Mouse (Mus musculus) liver, postnatal 0 days (tissue): ENCODE measurements around the gene Ralgapa1. TPM values are rescaled to one million over a fixed set of nuclear protein-coding genes. Genes with fewer than 3 reads are reported as not detected.

Experiments used
- ATAC-seq: fragments of 200-750 bp; cut with Nextera tagmentation; 2 replicates; pipeline ENCODE4 v1.8.0; 2017; ENCODE audit warnings: mild to moderate bottlenecking, moderate library complexity
- DNase-seq: peaks from one replicate; pipeline ENCODE4 v3.0.0-alpha.2; 2016
- H3K27ac ChIP-seq: fragments of 300-500 bp; sonication (generic); 2 replicates; pipeline ENCODE4 v1.5.1; 2014; ENCODE audit warnings: antibody characterized with exemption, moderate library complexity, mild to moderate bottlenecking, low read depth
- H3K27me3 ChIP-seq: fragments of 300-500 bp; sonication (generic); 2 replicates; pipeline ENCODE4 v1.6.1; 2014; ENCODE audit warnings: low read length, control low read depth, mixed read lengths; ENCODE audit not compliant: insufficient read depth
- H3K36me3 ChIP-seq: fragments of 300-500 bp; sonication (generic); replicated peaks from 2 replicates; pipeline ENCODE4 v1.6.1; 2014; ENCODE audit warnings: mild to moderate bottlenecking, control low read depth, low read length, moderate library complexity, mixed read lengths; ENCODE audit not compliant: insufficient read depth
- H3K4me1 ChIP-seq: fragments of 300-500 bp; sonication (generic); 2 replicates; pipeline ENCODE4 v1.6.1; 2014; ENCODE audit warnings: antibody characterized with exemption, mild to moderate bottlenecking, control low read depth; ENCODE audit not compliant: insufficient read depth
- H3K4me2 ChIP-seq: fragments of 300-500 bp; sonication (generic); 2 replicates; pipeline ENCODE4 v1.6.1; 2014; ENCODE audit warnings: low read depth, mild to moderate bottlenecking, low read length, moderate library complexity, mixed read lengths
- H3K4me3 ChIP-seq: fragments of 300-500 bp; sonication (generic); 2 replicates; pipeline ENCODE4 v1.5.1; 2014; ENCODE audit warnings: low read depth, low read length
- H3K9ac ChIP-seq: fragments of 300-500 bp; sonication (generic); replicated peaks from 2 replicates; pipeline ENCODE4 v1.6.1; 2014; ENCODE audit warnings: mild to moderate bottlenecking, moderate library complexity
- H3K9me3 ChIP-seq: fragments of 300-500 bp; sonication (generic); 2 replicates; pipeline ENCODE4 v1.6.1; 2016; ENCODE audit warnings: mild to moderate bottlenecking, control low read depth, low read length, mixed read lengths
- CTCF ChIP-seq: sonication (generic); IDR thresholded peaks from 2 replicates; pipeline ENCODE4 v1.5.1; 2016; ENCODE audit warnings: antibody characterized with exemption, low read depth
- EP300 ChIP-seq: IDR thresholded peaks from 2 replicates; pipeline ENCODE4 v1.6.1; 2016; ENCODE audit warnings: antibody characterized with exemption, low read depth, mild to moderate bottlenecking
- WGBS: fragments of 180-500 bp; shearing (Covaris S2); extraction: QIAGEN DNeasy Blood & Tissue Kit; methylation state at CpG from one replicate; pipeline ENCODE4 v1.1.7; 2014; ENCODE audit not compliant: insufficient replicate concordance; 5-methylcytosine and 5-hydroxymethylcytosine counted together
- polyA plus RNA-seq: library from polyadenylated mRNA; unstranded; fragments of >200 nt; fragmentation: Nextera tagmentation; extraction: Ambion mirVana; gene quantifications from 2 replicates; pipeline ENCODE4 v1.2.1, GENCODE M21; 2015

Gene Ralgapa1
- polyA plus RNA-seq, 1 experiment from 2014 or later: 2.8 TPM

DNA sequence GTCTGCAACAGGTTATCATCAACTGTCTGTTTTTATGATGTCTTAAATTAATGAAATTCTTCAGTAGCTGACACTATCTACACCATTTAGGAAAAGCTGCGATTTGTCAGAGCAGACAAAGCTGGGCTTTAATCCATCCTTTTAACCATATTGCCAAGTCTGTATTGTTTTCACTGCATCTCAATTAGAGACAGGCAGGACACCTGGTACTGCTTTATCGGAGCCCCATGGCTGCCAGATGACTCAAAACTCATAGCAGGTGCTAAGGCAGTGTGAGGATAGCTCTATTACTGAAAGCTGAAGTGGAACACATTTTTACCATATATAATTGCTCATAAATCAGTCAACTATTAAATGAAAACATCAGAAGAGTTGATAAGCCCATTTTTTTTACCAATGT, 200.6 kb downstream of the Ralgapa1 start:
- Histone ChIP-seq H3K4me1 (0 out of 2 replicates have a peak, but pooled peaks cover 3% of the 10 kb centered on the region), H3K4me2 (no peak overlapping the region), H3K9me3 (no peaks in the 10 kb centered on the region), H3K27me3 (no peaks in the 10 kb centered on the region), H3K9ac (no peak overlapping the region), H3K27ac (no peak overlapping the region), H3K4me3 (no peak overlapping the region), H3K36me3 (no peaks in the 10 kb centered on the region)
- 84% methylated on average over 2 of the region's 2 CpGs for WGBS
- TF ChIP-seq EP300 (no peak), CTCF (no peak)
- no peak for ATAC-seq
- no peak for DNase-seq

DNA sequence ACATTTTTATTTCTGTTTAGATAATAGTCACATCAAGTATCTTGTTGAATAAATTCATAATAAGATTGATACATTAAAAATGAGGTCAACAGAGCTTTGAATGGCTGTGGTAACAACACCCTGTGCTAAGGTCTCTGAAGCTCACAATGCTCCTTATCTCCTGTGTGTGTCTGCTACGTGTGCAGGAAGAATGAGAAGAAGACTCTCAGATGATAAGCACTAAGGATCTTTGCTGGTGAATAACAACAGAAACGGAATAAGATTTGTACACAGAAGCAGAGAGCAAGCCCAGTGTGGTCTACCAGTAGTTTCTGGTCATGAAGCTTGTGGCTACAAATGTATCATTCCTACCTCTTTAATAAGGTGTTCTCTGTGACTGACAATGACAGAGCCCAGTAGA, 210.2 kb downstream of the Ralgapa1 start:
- DNase-seq: no peak
- no peak for ATAC-seq
- Histone ChIP-seq H3K4me3 (no peak overlapping the region), H3K4me2 (no peak overlapping the region), H3K27ac (no peak overlapping the region), H3K9me3 (no peaks in the 10 kb centered on the region), H3K4me1 (no peaks in the 10 kb centered on the region), H3K9ac (no peak overlapping the region), H3K36me3 (no peaks in the 10 kb centered on the region; the same call in 1 of the 2 replicates), H3K27me3 (no peaks in the 10 kb centered on the region)
- 47% methylated on average over 2 of the region's 2 CpGs for WGBS
- no peak for TF ChIP-seq EP300
- TF ChIP-seq CTCF: no peak

DNA sequence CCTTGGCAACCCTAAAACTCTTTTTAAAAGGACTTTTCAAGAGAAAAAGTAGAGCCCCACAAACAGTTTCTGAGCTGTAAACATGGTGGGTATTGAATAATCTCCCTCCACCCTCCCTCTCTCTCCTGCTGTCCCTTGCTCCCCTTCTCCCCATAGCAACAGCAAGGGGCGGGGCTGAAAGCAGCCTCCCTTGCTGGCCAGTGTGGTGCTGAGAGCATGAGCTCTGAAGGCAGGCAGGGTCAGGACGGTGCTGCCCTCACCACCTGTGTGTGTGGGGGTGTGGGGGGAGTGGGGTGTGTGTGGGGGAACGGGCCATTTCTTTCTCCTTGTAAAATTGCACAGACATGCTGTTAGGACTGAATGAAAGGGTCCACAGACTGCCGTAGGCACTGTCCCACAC, 213.1 kb downstream of the Ralgapa1 start:
- ATAC-seq (no peak), DNase-seq (no peak)
- H3K27me3 ChIP-seq: no peaks in the 10 kb centered on the region
- H3K4me2 ChIP-seq: no peak overlapping the region
- WGBS: 49% methylated on average over 4 of the region's 4 CpGs
- no peak overlapping the region for H3K4me3 ChIP-seq
- H3K4me1 ChIP-seq: no peaks in the 10 kb centered on the region
- no peaks in the 10 kb centered on the region for H3K9me3 ChIP-seq
- H3K27ac ChIP-seq: no peak overlapping the region
- H3K9ac ChIP-seq: no peak overlapping the region
- TF ChIP-seq EP300 (no peak), CTCF (no peak)
- no peaks in the 10 kb centered on the region; the same call in 1 of the 2 replicates for H3K36me3 ChIP-seq

DNA sequence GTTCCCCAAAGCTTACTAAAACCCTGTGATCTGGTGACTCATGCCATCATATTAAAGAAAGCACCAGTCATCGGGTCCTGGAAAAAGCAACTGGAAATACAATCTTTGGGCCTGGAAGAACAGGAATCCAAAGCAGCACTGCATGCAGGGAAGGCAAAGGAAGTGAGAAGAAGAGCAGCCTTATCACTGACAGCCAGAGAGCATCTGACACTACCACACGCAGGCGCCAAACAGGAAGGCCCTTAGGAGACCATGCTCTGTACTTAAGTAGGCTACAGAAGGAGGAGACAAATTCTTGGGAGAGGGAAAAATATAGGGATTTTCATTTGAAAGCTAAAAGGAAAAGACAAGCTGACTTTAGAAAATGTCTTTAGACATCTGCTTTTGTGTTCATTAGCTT, 216.6 kb downstream of the Ralgapa1 start:
- ATAC-seq (no peak), DNase-seq (no peak)
- H3K4me1 ChIP-seq: peaks cover 13% of the 10 kb centered on the region; the same call in 1 of the 2 replicates
- no peak overlapping the region for H3K9ac ChIP-seq
- H3K4me3 ChIP-seq: no peak overlapping the region
- no peaks in the 10 kb centered on the region for H3K9me3 ChIP-seq
- H3K27ac ChIP-seq: no peak overlapping the region
- H3K4me2 ChIP-seq: no peak overlapping the region
- no peaks in the 10 kb centered on the region for H3K36me3 ChIP-seq
- peaks cover 20% of the 10 kb centered on the region for H3K27me3 ChIP-seq
- WGBS: 48% methylated on average over 3 of the region's 3 CpGs
- no peak for TF ChIP-seq CTCF
- TF ChIP-seq EP300: no peak

DNA sequence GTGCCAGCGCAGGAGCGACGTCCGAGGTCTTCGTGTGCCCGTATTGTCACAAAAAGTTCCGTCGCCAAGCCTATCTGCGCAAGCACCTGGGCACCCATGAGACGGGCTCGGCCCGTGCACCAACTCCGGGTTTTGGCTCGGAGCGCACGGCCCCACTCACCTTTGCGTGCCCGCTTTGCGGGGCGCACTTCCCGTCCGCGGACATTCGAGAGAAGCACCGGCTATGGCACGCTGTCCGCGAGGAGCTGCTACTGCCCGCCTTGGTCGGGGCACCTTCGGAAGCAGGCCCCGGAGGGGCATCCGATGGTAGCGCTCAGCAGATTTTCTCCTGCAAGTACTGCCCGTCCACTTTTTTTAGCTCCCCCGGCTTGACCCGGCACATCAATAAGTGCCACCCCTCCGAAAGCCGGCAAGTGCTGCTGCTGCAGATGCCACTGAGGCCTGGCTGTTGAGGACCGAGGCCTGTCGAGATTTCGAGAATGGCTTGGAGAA, 220.4 kb downstream of the Ralgapa1 start:
- Histone ChIP-seq H3K4me3 (peak overlapping the region; percentile 43; the same call in 1 of the 2 replicates), H3K9me3 (no peaks in the 10 kb centered on the region), H3K4me2 (peak overlapping the region; percentile 67; the same call in 1 of the 2 replicates), H3K4me1 (peaks cover 20% of the 10 kb centered on the region), H3K9ac (no peak overlapping the region), H3K36me3 (no peaks in the 10 kb centered on the region), H3K27ac (no peak overlapping the region), H3K27me3 (peaks cover 43% of the 10 kb centered on the region)
- no peak for TF ChIP-seq EP300
- TF ChIP-seq CTCF: no peak
- WGBS: 6% methylated on average over 42 of the region's 42 CpGs
- peak; percentile 49 for ATAC-seq
- no peak for DNase-seq

DNA sequence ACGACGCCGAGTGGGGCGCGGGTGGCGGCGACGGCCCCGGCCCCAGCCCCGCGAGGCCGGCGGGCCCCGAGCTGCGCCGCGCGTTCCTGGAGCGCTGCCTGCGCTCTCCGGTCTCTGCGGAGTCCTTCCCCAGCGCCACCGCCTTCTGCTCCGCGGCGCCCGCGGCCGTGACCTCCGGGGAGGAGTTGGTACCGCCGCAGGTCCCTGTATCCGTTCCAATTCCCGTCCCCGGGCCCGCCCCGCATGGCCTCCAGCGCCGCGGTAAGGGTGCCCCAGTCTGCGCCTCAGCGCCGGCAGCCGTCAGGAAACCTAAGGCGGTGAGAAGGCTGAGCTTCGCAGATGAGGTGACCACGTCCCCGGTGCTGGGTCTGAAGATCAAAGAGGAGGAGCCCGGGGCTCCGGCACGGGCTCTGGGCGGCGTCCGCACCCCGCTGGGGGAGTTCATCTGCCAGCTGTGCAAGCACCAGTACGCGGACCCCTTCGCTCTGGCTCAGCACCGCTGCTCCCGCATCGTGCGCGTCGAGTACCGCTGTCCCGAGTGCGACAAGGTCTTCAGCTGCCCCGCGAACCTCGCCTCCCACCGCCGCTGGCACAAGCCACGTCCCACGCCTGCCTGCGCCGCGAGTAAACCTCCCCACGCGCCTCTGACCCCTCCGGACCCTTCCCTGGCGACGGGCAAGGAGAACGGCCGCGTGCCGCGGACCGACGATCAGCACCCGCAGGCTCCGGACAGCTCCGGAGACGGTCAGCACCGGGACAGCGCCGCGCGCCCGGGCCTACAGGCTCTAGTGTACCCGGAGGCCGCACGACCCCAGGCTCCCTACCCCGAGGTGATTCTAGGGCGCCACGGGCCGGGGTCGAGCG, 221.1 kb downstream of the Ralgapa1 start:
- no peaks in the 10 kb centered on the region for H3K9me3 ChIP-seq
- H3K4me2 ChIP-seq: peak overlapping the region; percentile 67
- no peak overlapping the region for H3K27ac ChIP-seq
- DNase-seq (peak; percentile 78), ATAC-seq (peak; percentile 83)
- 1% methylated on average over 95 of the region's 109 CpGs for WGBS
- peaks cover 20% of the 10 kb centered on the region for H3K4me1 ChIP-seq
- H3K27me3 ChIP-seq: peaks cover 43% of the 10 kb centered on the region
- H3K4me3 ChIP-seq: peak overlapping the region; percentile 43
- no peak for TF ChIP-seq CTCF
- no peak for TF ChIP-seq EP300
- no peak overlapping the region for H3K9ac ChIP-seq
- H3K36me3 ChIP-seq: no peaks in the 10 kb centered on the region
